Mouse (Mus musculus) cerebellum, postnatal 10 days (tissue): ENCODE measurements around the gene Plcb2.

Experiments used
- DNase-seq, 2 experiments: peaks; one replicate each; pipeline ENCODE4 v3.0.0; 2021; ENCODE audit warnings: mixed read lengths in 2 of 2

The Plcb2 gene

GRCm38 (mm10) chr2:118711038-118711494, 17.2 kb downstream of the Plcb2 start:
- peak; percentile 70 to 75 for DNase-seq

- DNase-seq: no peak
These were observed 18.5 kb downstream of the Plcb2 start for GRCm38 (mm10) chr2:118709655-118710221.

GRCm38 (mm10) chr2:118708472-118708871, 19.8 kb downstream of the Plcb2 start:
- DNase-seq: peak in 1 of 2 experiments; percentile 40

GRCm38 (mm10) chr2:118706436-118706835, 21.8 kb downstream of the Plcb2 start:
- DNase-seq: no peak

- DNase-seq: peak in 1 of 2 experiments; percentile 41
These were observed 24.1 kb downstream of the Plcb2 start, which contains the start of gene Ankrd63 for GRCm38 (mm10) chr2:118703913-118704730. Gene Ankrd63, minus strand, starts transcription at chr2:118703963.

GRCm38 (mm10) chr2:118702883-118703761, 25.1 kb downstream of the Plcb2 start:
- peak; percentile 63 to 64 for DNase-seq

- peak in 1 of 2 experiments; percentile 44 for DNase-seq
These were observed 26.0 kb downstream of the Plcb2 start for GRCm38 (mm10) chr2:118701971-118702882.

GRCm38 (mm10) chr2:118701161-118701560, 27.1 kb downstream of the Plcb2 start:
- DNase-seq: no peak

GRCm38 (mm10) chr2:118700179-118701062, 27.8 kb downstream of the Plcb2 start:
- DNase-seq: peak; percentile 88 to 91

- peak in 1 of 2 experiments; percentile 30 for DNase-seq
These were observed 30.3 kb downstream of the Plcb2 start for GRCm38 (mm10) chr2:118697955-118698354.

- no peak for DNase-seq
These were observed 30.8 kb downstream of the Plcb2 start for GRCm38 (mm10) chr2:118697311-118697877.

GRCm38 (mm10) chr2:118696451-118697308, 31.6 kb downstream of the Plcb2 start:
- peak; percentile 49 to 67 for DNase-seq

- peak; percentile 74 to 81 for DNase-seq
These were observed 32.5 kb downstream of the Plcb2 start for GRCm38 (mm10) chr2:118695677-118696232.

GRCm38 (mm10) chr2:118693370-118693966, 34.8 kb downstream of the Plcb2 start:
- DNase-seq: peak; percentile 84 to 85

GRCm38 (mm10) chr2:118689875-118690274, 38.4 kb downstream of the Plcb2 start:
- DNase-seq: peak in 1 of 2 experiments; percentile 25

- DNase-seq: no peak
These were observed 40.4 kb downstream of the Plcb2 start for GRCm38 (mm10) chr2:118687791-118688190.

GRCm38 (mm10) chr2:118686693-118687092, 41.5 kb downstream of the Plcb2 start:
- no peak for DNase-seq

GRCm38 (mm10) chr2:118685088-118685487, 43.1 kb downstream of the Plcb2 start:
- no peak for DNase-seq
